Mouse (Mus musculus) erythroblast, adult 5-6 weeks (primary cell): ENCODE measurements around the gene Hoxa9. TPM values are rescaled to one million over a fixed set of nuclear protein-coding genes. Genes with fewer than 3 reads are reported as not detected.
A peak's percentile ranks its signal among the peaks of the same experiment; 100 is the strongest.

Source experiments
- ATAC-seq: replicated peaks from 2 replicates; pipeline ENCODE4 v1.8.0; 2016; ENCODE audit warnings: moderate number of reproducible peaks, mild to moderate bottlenecking, moderate TSS enrichment, inconsistent platforms; ENCODE audit not compliant: poor library complexity, low FRiP score, severe bottlenecking
- total RNA-seq, 2 experiments: library from RNA; stranded (forward) in 1 of 2; stranded (reverse) in 1 of 2; fragments of 150-400 nt in 1 of 2; fragments of 200-764, 138-1000 nt in 1 of 2; gene quantifications; 2 replicates each; pipeline versions ENCODE4 v1.2.3 to v1.2.4; 2015 to 2017; ENCODE audit warnings: low replicate concordance in 2 of 2

Gene Hoxa9
- total RNA-seq, 2 experiments from 2014 or later: 2.5 TPM; not detected in 1

DNA sequence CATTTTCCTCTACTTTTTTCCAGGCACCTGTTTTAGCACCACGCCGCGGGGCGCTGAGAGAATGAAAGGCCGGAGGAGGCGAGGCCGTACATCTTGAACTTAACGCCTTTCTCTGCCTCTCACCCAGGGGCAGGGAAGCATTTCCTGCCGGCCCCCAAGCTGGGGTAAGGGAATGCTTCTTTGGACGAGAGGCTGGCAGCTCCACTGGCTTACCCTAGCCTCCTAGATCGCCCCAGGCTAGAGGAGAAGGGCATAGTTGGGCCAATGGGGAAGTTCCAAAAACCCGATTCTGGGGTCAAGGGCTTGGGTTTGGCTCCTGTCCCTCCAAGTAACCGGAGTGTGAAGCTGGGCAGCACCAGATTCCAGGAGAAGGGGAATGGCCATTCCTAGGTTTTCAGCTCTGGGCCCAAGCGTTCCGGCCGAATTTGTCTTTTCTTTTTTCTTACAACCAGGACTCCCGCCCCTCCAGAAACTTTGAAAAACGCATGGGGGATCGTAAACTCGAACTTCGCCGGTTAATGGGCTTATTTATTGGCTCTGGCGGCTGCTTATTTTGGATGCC, 2.2 kb upstream of the Hoxa9 start:
- ATAC-seq: no peak

DNA sequence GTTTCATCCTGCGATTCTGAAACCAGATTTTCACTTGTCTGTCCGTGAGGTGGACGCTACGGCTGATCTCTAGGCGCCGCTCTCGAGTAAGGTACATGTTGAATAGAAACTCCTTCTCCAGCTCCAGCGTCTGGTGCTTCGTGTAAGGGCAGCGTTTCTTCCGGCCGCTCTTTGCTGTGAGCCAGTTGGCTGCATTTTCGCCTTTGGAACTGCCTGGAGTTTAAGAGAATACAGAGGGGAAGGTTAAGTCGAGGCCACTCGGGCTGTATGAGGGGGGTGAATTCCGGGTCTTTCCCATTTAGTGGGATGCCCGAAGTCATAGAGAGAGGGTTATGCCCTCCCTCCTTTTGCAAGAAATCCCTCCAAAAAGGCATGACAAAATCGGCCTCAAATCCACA, 1.7 kb upstream of the Hoxa9 start:
- no peak for ATAC-seq

DNA sequence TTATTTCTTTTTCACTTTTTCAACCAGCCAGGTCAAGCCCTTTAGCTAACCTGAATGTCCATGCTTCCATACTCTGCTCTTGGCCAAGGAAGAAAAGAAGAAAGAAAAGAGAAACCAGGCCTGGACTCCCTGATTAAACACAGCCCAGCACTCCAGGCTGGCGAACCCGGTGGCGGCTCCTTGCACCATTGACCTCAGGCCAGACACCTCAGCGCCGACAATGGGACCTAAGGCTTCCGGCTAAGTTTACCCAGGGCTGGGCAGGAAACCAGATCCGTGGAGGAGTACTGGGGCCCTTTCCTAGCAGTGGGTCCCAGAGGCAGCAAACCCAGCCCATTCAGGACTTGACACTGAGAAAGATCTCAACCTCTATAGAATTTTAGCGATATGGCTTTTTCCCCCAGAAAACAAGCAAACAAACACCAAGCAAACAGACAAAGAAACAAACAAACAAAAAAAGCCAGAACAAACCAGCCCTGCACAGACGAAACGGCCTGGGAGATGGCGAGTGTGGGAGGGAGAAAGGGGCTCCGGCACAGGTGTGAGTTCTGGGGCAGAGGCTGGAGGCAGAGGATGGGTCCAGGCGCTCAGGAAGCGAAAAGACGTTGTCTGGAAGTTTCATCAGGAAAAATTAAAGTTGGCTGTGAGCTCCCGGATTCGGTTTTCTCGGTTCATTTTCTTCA, 1.1 kb upstream of the Hoxa9 start:
- ATAC-seq: no peak

DNA sequence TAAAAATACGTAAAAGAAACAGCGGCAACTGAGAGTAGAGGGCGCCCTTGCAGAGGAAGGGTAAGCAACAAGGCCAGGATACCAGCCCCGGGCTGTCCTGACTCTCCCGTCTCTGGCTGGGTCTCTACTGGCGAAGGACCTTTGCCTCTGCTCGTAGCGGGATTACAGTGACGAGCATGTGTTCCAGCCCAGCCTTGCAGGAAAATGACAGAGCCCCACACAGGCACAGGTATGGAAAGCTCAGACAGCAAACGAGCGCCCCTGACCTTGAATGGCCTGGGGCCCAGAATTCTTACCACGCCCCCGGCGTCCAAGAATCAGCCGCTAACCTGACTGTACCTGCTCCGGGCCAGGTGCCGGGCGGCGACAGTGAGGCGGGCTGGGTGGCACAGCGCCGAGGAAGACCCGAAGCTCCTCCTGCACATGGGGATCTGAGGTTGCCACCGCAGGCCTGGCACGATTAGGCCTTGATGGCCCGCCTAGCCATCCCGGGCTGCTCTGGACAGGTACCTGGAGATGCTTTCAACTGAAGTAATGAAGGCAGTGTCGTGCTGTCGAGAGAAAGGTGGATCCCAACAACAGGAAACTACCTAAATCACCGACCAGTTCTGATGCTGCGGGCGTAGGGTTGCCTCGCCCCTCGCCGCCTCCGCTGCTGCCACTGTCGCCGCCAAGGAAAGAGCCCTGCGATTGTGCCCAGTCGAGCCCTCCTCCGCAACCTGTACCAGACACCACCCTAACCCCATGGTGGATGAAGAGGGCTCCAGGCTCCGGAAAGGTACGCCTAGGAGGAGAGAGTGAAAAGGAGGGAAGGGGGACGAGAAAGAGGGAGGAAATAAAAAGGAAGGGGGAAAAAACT, 1.1 kb downstream of the Hoxa9 start:
- ATAC-seq: no peak

DNA sequence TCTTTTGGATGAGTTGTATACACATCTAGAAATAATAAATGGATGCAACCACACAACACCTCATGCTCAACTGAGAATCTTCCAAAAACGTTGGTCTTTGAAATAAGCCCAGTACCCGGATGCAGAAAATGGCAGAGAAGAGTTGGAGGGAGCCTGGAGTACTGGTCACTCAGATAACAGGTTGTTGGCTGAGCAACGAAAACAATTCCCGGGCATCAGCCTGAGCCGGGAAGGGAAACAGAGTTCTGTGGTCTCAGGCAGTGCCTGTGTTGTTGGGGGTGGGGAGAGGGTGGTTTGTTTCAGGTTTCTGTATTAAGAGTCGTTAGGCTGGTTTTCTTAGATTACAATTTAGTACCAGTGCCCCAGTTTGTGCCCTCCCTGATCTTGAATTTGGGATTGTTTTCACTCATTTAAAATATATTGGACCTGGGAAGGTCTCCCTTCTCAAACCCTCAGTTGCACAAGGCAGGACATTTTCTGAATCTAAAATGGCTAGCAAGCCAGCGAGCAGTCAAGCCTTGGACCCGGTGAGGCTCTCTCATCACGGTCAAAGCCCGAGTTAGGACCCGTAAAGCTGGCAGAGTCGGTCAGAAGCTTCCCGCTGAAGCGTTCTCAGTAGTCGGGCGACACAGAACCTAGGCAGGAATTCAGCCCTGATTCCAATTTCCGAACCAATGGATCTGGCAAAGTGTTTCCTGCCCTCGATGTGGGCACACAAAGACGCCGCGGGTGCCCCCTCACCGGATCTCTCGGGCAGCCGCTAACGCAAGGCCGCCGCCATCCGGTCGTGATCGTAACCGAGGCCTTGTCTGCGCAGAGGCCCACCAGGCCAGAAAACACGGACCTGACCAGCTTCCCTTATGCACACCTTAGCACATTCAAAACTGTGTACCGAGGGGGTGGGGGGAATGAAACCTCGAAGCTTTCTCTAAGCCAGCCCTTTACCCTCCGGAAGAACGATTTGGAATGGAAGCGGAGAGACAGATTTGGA, 2.1 kb downstream of the Hoxa9 start:
- no peak for ATAC-seq

DNA sequence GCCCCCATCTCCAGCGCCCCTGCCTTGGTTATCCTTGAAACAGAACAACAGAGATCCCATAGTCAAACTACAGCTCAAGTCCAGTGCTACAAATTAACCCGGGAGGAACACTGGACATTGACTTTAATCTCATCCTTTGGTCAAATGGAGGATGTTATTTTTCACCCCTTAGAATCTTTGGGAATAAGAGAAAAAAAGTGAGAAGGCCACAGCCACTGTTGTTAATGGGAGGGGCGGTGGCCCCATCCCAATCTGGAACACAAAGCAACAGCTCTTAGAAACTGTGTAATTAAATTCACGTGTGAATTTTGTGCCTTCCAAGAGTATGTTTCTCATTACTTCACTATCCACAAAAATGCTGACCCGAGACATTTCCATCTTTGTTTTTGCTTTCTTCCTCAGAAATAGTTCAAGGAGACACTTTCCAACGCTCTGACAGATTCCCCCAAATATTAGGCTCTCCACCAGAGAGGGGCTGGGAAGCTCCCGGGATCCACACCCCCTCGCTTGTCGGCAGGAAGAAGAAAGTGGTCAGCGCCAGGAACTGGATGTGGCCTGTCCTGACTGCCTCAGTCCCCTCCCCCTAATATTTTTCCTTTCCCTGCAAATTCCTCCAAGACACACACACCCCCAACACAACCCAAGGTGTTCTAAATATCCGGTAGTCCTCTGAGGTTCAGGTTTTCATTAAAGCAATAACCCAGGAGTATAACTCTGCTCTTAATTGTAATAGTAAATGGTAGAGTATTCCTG, 3.2 kb downstream of the Hoxa9 start:
- ATAC-seq: no peak

DNA sequence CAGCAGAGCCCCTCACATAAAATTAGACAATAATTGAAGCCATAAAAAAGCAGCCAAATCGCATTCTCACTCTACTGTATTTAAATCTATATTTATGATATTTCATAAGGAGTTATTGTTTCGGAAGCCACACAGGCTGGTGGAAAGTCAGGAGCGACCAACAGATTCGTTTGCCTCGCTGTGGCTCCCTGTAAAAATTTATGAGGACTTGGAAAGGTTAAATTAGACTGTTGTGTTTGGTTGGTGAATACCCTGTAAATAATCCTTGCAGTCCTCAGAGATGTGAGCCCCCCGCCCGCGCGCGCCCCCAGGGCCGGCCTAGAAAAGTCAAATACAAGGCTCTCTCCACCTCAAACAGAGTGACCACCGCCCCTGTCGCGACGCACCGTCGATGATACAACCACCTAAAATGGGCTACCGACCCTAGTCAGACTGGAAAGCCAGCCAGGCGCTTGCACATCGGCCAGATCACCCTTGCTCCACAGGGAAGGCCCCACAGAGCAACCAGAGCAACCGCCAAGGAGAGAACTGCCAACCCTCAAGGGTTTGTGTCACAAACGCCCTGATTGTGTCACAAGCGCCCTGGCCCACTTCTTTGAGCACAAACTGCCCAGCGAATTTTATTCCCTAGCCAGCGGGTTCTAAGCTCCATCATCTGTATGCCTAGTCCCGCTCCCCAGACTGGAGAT, 4.2 kb downstream of the Hoxa9 start:
- ATAC-seq: no peak

DNA sequence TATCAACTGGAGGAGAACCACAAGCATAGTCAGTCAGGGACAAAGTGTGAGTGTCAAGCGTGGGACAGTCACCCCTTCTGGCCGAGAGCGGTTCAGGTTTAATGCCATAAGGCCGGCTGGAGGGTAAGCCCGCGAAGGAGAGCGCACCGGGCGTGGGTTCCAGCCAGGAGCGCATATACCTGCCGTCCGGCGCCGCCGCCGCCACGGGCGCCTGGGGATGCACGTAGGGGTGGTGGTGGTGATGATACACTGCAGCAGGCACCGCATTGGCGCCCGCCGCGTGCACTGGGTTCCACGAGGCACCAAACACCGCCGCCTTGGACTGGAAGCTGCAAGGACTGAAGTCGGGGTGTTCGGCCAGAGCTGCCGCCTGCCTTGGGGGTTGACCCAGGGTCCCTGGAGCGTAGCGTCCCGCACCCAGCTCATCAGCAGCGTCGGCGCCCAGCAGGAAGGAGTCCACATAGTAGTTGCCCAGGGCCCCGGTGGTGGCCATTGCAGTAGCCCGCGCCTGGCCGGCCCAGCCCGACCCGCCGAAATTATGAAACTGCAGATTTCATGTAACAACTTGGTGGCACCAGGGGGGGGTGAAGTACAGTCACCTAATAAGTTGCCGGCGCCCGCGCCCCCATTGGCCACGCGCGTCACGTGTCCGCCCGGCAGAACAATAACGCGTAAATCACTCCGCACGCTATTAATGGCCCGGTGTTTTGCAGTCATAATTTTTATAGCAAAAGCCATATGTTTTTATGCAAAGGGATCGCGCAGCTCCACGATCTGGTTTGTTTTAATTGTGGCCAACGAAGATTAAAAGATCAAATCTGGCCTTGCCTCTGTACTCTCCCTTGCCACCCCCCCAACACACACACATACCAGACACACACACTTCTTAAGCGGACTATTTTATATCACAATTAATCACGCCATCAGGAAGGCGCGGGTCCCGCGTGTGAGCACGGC, 5.0 kb downstream of the Hoxa9 start:
- no peak for ATAC-seq

DNA sequence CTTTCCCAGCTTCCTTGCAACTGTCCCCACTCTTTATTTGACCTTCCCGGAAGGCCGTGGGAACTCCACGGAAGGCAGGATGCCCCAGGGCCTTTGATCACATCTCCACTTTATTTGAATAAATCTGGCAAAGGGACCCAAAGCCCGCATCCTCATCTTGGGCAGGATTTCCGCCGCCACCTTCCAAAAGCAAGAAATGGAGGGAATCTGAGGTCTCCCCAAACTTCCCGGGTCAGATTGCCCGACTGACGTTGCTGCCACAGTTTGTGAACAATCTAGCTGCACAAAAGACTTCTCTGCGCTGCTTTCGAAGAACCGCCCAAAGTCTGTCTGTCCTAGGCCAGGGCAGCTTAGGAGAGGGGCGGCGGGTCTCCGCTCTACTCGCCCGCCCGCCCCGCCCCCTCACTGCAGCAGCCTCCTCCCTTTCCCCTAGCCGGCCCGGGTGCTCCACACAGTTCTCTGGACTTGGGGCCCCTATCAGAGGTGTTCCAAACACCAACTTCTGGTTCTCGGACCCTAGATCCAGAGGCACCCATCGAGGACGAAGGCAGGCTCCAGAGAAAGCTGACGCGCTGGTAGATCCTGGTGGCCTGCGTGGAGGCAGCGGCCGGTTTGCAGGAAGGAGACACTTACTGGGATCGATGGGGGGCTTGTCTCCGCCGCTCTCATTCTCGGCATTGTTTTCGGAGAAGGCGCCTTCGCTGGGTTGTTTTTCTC, 5.8 kb downstream of the Hoxa9 start:
- no peak for ATAC-seq

DNA sequence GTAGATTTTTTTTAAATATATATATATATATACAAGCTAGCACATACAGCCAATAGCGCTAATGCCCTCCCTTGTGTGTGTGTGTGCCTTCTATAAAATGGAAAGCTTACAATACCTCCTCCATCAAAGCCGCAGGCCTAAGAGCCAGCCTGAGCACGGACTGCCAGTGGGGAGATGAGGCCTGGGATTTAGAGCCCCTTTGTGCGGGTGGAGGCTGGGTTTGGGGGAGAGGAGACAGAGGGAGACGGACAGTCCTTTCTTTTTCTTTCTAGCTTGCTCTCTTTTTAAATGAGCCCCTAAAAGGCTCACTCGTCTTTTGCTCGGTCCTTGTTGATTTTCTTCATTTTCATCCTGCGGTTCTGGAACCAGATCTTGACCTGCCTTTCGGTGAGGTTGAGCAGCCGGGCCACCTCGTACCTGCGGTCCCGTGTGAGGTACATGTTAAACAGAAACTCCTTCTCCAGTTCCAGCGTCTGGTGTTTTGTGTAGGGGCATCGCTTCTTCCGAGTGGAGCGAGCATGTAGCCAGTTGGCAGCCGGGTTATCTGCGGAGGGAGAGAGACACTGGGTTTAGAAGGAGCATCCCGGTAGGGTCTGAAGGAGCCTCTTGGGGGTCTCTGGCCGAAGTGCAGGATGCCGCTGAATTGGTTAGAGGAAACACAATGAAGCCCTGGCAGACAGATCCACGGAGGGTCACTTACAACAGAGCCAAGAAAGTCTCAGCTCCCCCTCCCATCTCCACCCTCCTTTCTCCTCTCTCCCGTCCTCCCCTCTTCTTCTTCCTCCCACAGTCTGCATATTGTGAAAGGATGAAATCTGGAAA, 6.7 kb downstream of the Hoxa9 start:
- no peak for ATAC-seq

DNA sequence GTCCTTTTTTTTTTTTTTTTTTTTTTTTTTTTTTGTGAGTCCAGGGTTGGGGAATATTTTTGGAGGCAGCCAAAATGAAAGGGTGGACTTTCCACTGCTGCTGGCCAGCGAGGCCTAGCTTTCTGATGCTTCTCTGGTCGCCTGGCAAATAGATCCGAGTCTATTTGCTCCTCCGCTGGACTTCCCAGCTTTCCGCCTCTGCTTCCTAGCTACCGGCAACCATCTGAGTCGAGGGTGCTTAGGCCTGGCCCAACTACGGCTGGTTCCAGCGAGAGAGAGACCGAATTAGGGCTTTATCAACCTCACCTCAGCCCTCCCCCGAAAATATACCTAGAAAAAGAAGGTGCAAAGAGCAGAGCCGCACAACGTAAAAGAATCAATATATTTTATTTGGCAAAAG, 8.2 kb downstream of the Hoxa9 start:
- ATAC-seq: no peak

DNA sequence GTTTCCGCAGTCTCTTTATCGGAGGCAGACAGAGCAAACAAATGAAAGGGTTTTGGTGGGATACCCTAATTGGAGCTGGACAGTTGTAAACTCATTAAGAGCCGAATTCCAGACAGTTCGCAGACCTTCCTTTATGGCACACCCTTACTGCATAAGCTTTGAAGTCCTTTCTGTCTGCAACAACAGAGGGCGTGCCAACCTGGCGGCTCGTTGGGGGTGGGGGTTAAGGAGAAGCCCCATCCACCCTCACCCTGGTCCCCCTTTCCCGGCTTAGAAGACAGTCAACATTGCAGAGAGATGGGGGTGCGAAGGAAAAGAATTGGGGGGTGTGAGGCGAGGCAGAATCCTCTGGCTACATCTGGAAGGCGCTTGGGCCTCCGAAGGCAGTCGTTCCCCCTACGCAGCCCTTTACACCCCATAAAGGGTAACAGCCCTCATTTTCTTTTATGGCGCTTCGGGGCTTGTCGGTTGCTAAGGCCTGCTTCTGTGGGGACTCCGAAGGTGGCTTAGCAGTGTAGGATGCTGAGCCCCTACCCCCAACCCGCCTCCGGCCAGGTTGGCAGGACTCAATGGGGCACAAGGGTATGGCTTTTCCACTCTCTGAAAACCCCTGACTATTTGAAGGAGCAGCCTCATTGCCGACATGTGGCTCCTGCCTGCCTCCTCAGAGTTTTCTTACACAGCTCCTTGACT, 8.8 kb downstream of the Hoxa9 start:
- no peak for ATAC-seq

DNA sequence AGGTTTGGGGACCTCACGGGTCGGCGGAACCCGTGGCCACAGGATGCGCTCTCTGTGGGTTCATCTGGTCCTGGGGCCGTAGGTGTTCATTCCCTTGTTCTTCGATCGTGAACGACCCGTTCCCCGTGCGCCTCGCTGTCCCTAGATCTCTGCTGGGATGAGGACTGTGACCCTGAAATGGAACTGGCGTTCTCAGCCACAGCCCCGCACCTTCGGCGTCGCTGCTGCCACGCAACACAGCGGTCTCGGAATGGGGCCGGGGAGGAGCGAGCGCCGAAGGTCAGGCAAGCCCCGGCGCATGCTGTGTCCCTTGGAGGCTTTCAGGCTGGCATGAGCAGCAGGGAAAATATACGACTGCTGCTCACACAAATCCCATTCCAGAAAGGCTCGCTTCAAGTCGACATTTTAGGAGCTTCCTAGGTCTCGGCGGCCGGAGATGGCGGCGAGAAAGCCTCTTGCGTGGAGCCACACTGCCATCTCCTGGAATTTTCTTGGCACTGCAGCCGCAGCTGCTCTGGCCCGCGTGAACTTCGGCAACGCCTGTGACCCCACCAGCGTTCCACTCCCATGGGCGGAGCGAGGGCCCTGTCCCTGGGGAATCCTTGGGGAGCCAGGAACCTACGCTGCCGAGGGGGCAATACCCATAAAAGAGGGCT, 9.4 kb downstream of the Hoxa9 start, which contains the start of gene Hoxa7:
Hoxa7 (minus strand) TSS at position 518 of the 656 bp plus-strand sequence.
- peak; percentile 81 for ATAC-seq

DNA sequence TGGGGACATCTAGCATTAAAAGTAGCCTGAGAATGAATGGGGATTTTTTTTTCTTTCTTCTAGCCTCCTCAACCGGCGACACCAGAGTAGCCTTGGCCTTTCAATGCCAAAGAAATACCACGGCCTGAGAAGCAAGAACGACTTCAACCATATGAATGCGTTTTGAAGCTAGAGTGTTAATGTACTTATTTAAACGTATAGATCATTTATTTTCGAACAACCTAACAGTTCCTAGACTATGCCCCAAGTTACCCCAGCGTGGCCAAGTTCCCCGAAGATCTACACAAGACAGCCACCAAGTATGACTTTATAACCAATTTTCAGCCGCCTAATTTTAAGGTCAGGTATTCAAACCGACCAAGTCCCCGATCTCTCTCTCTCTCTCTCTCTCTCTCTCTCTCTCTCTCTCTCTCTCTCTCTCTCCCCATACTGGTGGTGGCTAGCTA, 10.0 kb downstream of the Hoxa9 start:
- ATAC-seq: no peak
